Mouse (Mus musculus): Measurements from ENCODE around the gene Gm20388.

- TF ChIP-seq CTCF (IDR thresholded peaks at IDR 0.05; ENCODE audit: low read depth), result no peak
- TF ChIP-seq EP300 (optimal IDR thresholded peaks at IDR 0.05), result no peak
These were observed 2520.0 kb downstream of the Gm20388 start for GRCm38 (mm10) chr8:122430646-122431045.
